ENCODE assay signal across 10 mouse cellular contexts in the genomic region with DNA sequence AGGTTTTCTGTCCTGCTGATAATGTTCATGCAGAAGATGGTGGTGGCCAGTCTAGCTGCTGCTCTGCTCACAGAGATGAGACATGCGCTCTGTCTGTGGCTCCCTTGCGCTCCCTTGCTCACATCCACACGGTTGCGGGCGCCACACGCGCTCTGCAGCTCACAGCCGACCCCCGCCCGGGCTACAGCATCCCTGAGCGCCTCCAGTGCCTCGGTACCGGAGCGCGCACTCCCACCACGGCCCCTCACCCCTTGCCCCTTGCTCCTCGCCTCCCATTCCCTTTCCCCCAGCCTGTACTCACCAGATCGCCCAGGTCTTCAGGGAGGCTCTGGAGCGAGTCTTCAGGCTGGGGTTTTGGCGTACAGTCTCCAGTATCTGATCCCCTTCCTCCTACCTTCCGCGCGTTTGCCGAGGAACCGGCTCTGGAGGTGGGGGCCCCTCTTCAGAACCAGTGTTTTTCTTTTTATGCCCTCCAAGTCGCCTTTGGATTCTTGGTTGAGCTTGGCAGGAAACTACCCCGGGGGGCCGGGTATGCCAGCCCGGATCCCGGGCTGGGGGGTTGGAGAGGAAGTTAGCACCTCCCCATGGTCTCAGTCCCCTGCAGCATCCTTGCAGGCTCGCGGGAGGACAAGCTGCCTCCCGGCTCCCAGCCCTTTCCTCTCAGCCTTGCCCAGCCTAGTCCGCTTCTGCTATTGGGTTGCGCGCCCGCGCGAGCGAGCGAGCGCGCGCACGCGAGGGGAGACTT. TPM values are rescaled to one million over a fixed set of nuclear protein-coding genes. Genes with fewer than 3 reads are reported as not detected.
DNase-seq lines count a peak whose midpoint lies in the region; ATAC-seq and TF ChIP-seq lines count a peak whose summit lies in the region.
"Had no signal": no experiment of that assay in that cellular context is flagged by ENCODE, and none has a peak within 500 bp of the region (broad histone marks: within the 10 kb centered on the region; RNA-seq: fewer than 3 reads in every experiment).

Gria4 (minus strand) TSS at position 691 of the 745 bp plus-strand sequence.

- peak within 1 kb of the TSS; percentile 56 for H3K9ac ChIP-seq in kidney, embryonic 14.5 days (ENCODE audit: low read depth, low read length)
- no peak within 1 kb of the TSS for H3K9ac ChIP-seq in liver, embryonic 15.5 days

- no peak for DNase-seq in kidney, adult 9 months
- DNase-seq in cerebellum, postnatal 25 days = peak; percentile 93 to 94
- peak; percentile 81 for DNase-seq in frontal cortex, postnatal 36 days (ENCODE audit: low spot score in 2 of 2)
- peak; percentile 78 to 79 for DNase-seq in layer of hippocampus, adult 18-20 months (ENCODE audit: low spot score in 2 of 2)

- peak within 1 kb of the TSS; percentile 57 for H3K4me3 ChIP-seq in kidney, embryonic 14.5 days (ENCODE audit: low read length)
- H3K4me3 ChIP-seq in liver, embryonic 15.5 days (replicated peaks) = peak within 1 kb of the TSS; percentile 7; the same call in 1 of the 2 replicates
- H3K4me3 ChIP-seq in small intestine, adult 2 months (ENCODE audit: low read depth, low read length) = peak within 1 kb of the TSS; percentile 53

- H3K4me1 ChIP-seq in kidney, embryonic 14.5 days (ENCODE audit: control insufficient read depth, insufficient read depth, low read length) = no peaks in the 10 kb centered on the region
- H3K4me1 ChIP-seq in liver, embryonic 15.5 days (replicated peaks) = no peaks in the 10 kb centered on the region
- H3K4me1 ChIP-seq in small intestine, adult 2 months (ENCODE audit: control insufficient read depth, insufficient read depth, insufficient read length, low read length) = no peaks in the 10 kb centered on the region

- TF ChIP-seq POLR2A in small intestine, adult 2 months (IDR thresholded peaks at IDR 0.05; ENCODE audit: low read depth, low read length) = no peak

- no peaks in the 10 kb centered on the region for H3K36me3 ChIP-seq in kidney, embryonic 14.5 days (ENCODE audit: control insufficient read depth, insufficient read depth, low read length)
- H3K36me3 ChIP-seq in liver, embryonic 15.5 days (replicated peaks) = no peaks in the 10 kb centered on the region
- no peaks in the 10 kb centered on the region for H3K36me3 ChIP-seq in small intestine, adult 2 months (ENCODE audit: control insufficient read depth, insufficient read depth, low read length)
- H3K36me3 ChIP-seq: G1E had no signal

- WGBS in kidney, embryonic 14.5 days = under 1% methylated on average over 46 of the region's 46 CpGs
- 2% methylated on average over 46 of the region's 46 CpGs for WGBS in liver, embryonic 15.5 days (ENCODE audit: insufficient replicate concordance)
- WGBS in small intestine, adult 2 months = 2% methylated on average over 46 of the region's 46 CpGs

- no peaks in the 10 kb centered on the region; the same call in 1 of the 2 replicates for H3K27me3 ChIP-seq in kidney, embryonic 14.5 days (ENCODE audit: control insufficient read depth, insufficient read depth, low read length)
- H3K27me3 ChIP-seq in liver, embryonic 15.5 days = peaks cover 8% of the 10 kb centered on the region; the same call in 1 of the 2 replicates
- no peaks in the 10 kb centered on the region for H3K27me3 ChIP-seq in small intestine, adult 2 months (ENCODE audit: control insufficient read depth, insufficient read depth, low read length)

- peak within 1 kb of the TSS; percentile 81 for H3K4me2 ChIP-seq in kidney, embryonic 14.5 days (replicated peaks; ENCODE audit: low read depth, low read length)
- H3K4me2 ChIP-seq in liver, embryonic 15.5 days = peak within 1 kb of the TSS; percentile 10; the same call in 1 of the 2 replicates

- no peaks in the 10 kb centered on the region for H3K9me3 ChIP-seq in kidney, embryonic 14.5 days (ENCODE audit: control insufficient read depth, low read length)
- no peaks in the 10 kb centered on the region for H3K9me3 ChIP-seq in liver, embryonic 15.5 days (replicated peaks)
- H3K9me3 ChIP-seq: G1E had no signal

- peak; percentile 97 for ATAC-seq in kidney, embryonic 14.5 days (ENCODE audit: low FRiP score, low TSS enrichment)
- no peak for ATAC-seq in liver, embryonic 15.5 days (ENCODE audit: insufficient read depth)
- no peak for ATAC-seq in erythroid progenitor cell, adult 5-6 weeks (replicated peaks; ENCODE audit: low FRiP score, poor library complexity, severe bottlenecking)

- peak within 1 kb of the TSS; percentile 49; the same call in 1 of the 2 replicates for H3K27ac ChIP-seq in kidney, embryonic 14.5 days (ENCODE audit: low read depth, low read length)
- no peak within 1 kb of the TSS for H3K27ac ChIP-seq in liver, embryonic 15.5 days (replicated peaks)
- no peak within 1 kb of the TSS for H3K27ac ChIP-seq in small intestine, adult 2 months (ENCODE audit: insufficient read depth, low read depth, low read length)
- H3K27ac ChIP-seq: macrophage had no signal

- TF ChIP-seq CTCF in small intestine, adult 2 months (IDR thresholded peaks at IDR 0.05; ENCODE audit: extremely low read depth, insufficient read length, insufficient replicate concordance, low read depth, low read length) = no peak

RNA-seq across cellular contexts. Expression of gene Gria4, which starts in this region (rescaled TPM):
- polyA plus RNA-seq in kidney, embryonic 14.5 days (2014; fragmentation: Nextera tagmentation; extraction: Ambion mirVana) = 10.5 and 16.9 TPM in 2 replicates
- total RNA-seq in layer of hippocampus, adult 18-20 months (2021) = 10 to 100 TPM; 52.0 to 52.1 TPM
- 0.07 and 0.12 TPM in 2 replicates for polyA plus RNA-seq in liver, embryonic 15.5 days (2015; fragmentation: Nextera tagmentation; extraction: Ambion mirVana)
- 0.04 and 0.19 TPM in 2 replicates for polyA plus RNA-seq in small intestine, adult 2 months (2012; rRNA removed)
- total RNA-seq in erythroid progenitor cell, adult 5-6 weeks (2015; ENCODE audit: low replicate concordance) = not detected in 2 replicates
- total RNA-seq in erythroid progenitor cell, adult 5-6 weeks (2017; ENCODE audit: low replicate concordance) = not detected in 2 replicates
- polyA plus RNA-seq: G1E, macrophage had no signal

Comparison
In these comparisons a context has a peak if more than half of its experiments do, and no peak if none do; other contexts are left out.
1. RNA of gene Gria4 (total RNA-seq): 52.0 to 52.1 TPM in layer of hippocampus, adult 18-20 months; not detected in erythroid progenitor cell, adult 5-6 weeks; every median in the first group is over 10 times any median in the second.
2. H3K4me3 ChIP-seq: peak in every context shown above with its lines; median percentile 57 in kidney, embryonic 14.5 days; 53 in small intestine, adult 2 months; 7 in liver, embryonic 15.5 days.